Mouse (Mus musculus): Measurements from ENCODE around the gene Gabarap. TPM values are rescaled to one million over a fixed set of nuclear protein-coding genes. Genes with fewer than 3 reads are reported as not detected.
"Not testable (repeated sequence)": the region's sequence is repeated elsewhere in the genome, so short reads cannot be mapped to it uniquely, and the experiment has no call there.

Gene Gabarap
- polyA plus RNA-seq (2015; fragmentation: Nextera tagmentation; extraction: Ambion mirVana), result 459 and 473 TPM in 2 replicates

GRCm38 (mm10) chr11:69990850-69991691 lies at the start of gene Gabarap:
Gene Gabarap, plus strand, starts transcription at chr11:69991143.
- WGBS, result under 1% methylated on average over 39 of the region's 40 CpGs
- Histone ChIP-seq H3K4me2 (peak within 1 kb of the TSS; percentile 85), H3K36me3 (peaks cover 41% of the 10 kb centered on the region), H3K4me3 (replicated peaks) (peak within 1 kb of the TSS; percentile 72), H3K9me3 (no peaks in the 10 kb centered on the region), H3K27ac (peak within 1 kb of the TSS; percentile 97), H3K4me1 (peaks cover 8% of the 10 kb centered on the region), H3K27me3 (replicated peaks) (no peaks in the 10 kb centered on the region), H3K9ac (peak within 1 kb of the TSS; percentile 84)
- peak; percentile 68 for ATAC-seq (ENCODE audit: insufficient read depth, low FRiP score, low read depth)

- Histone ChIP-seq H3K4me2 (0 out of 2 replicates have a peak overlapping the region, but pooled peaks have one; percentile 8), H3K36me3 (peaks cover 4% of the 10 kb centered on the region; the same call in 1 of the 2 replicates), H3K27ac (no peak overlapping the region), H3K9me3 (no peaks in the 10 kb centered on the region), H3K9ac (no peak overlapping the region), H3K4me1 (peaks cover 28% of the 10 kb centered on the region), H3K27me3 (replicated peaks) (no peaks in the 10 kb centered on the region), H3K4me3 (replicated peaks) (no peak overlapping the region)
- no peak for ATAC-seq (ENCODE audit: insufficient read depth, low FRiP score, low read depth)
- 66% methylated on average over 13 of the region's 13 CpGs for WGBS
These were observed 45.7 kb upstream of the Gabarap start for GRCm38 (mm10) chr11:69945216-69945615.

- Histone ChIP-seq H3K4me3 (replicated peaks) (peak overlapping the region; percentile 58), H3K27me3 (replicated peaks) (no peaks in the 10 kb centered on the region), H3K4me2 (peak overlapping the region; percentile 85), H3K4me1 (peaks cover 28% of the 10 kb centered on the region), H3K9me3 (no peaks in the 10 kb centered on the region), H3K27ac (peak overlapping the region; percentile 90), H3K9ac (no peak overlapping the region), H3K36me3 (peaks cover 4% of the 10 kb centered on the region; the same call in 1 of the 2 replicates)
- WGBS, result 84% methylated on average over 18 of the region's 18 CpGs
- ATAC-seq (ENCODE audit: insufficient read depth, low FRiP score, low read depth), result peak; percentile 36; the same call in 1 of the 2 replicates
These were observed 44.7 kb upstream of the Gabarap start for GRCm38 (mm10) chr11:69945997-69946891.

GRCm38 (mm10) chr11:69947337-69948065 lies 43.4 kb upstream of the Gabarap start:
- WGBS, result 5% methylated on average over 29 of the region's 29 CpGs
- Histone ChIP-seq H3K4me1 (peaks cover 28% of the 10 kb centered on the region), H3K9me3 (no peaks in the 10 kb centered on the region), H3K36me3 (peaks cover 4% of the 10 kb centered on the region; the same call in 1 of the 2 replicates), H3K27ac (peak overlapping the region; percentile 90), H3K9ac (peak overlapping the region; percentile 37), H3K27me3 (replicated peaks) (no peaks in the 10 kb centered on the region), H3K4me3 (replicated peaks) (peak overlapping the region; percentile 58), H3K4me2 (peak overlapping the region; percentile 85)
- ATAC-seq (ENCODE audit: insufficient read depth, low FRiP score, low read depth), result peak; percentile 19; the same call in 1 of the 2 replicates

- WGBS, result under 1% methylated on average over 34 of the region's 34 CpGs
- Histone ChIP-seq H3K4me2 (peak within 1 kb of the TSS; percentile 85), H3K4me1 (peaks cover 28% of the 10 kb centered on the region), H3K4me3 (replicated peaks) (peak within 1 kb of the TSS; percentile 58), H3K9ac (peak within 1 kb of the TSS; percentile 37), H3K27ac (peak within 1 kb of the TSS; percentile 90), H3K9me3 (no peaks in the 10 kb centered on the region), H3K27me3 (replicated peaks) (no peaks in the 10 kb centered on the region), H3K36me3 (peaks cover 4% of the 10 kb centered on the region; the same call in 1 of the 2 replicates)
- ATAC-seq (ENCODE audit: insufficient read depth, low FRiP score, low read depth), result peak; percentile 91
These were observed 42.7 kb upstream of the Gabarap start, which contains the start of gene Slc2a4 for GRCm38 (mm10) chr11:69948066-69948762. Gene Slc2a4, minus strand, starts transcription at chr11:69948188.

- peak overlapping the region; percentile 85 for H3K4me2 ChIP-seq
- H3K27ac ChIP-seq, result peak overlapping the region; percentile 77
- H3K4me3 ChIP-seq (replicated peaks), result peak overlapping the region; percentile 58
- WGBS, result 0% methylated on average over 14 of the region's 14 CpGs
- 0 out of 2 replicates have a peak overlapping the region, but pooled peaks have one; percentile 22 for H3K9ac ChIP-seq
- peaks cover 4% of the 10 kb centered on the region; the same call in 1 of the 2 replicates for H3K36me3 ChIP-seq
- no peaks in the 10 kb centered on the region for H3K9me3 ChIP-seq
- H3K4me1 ChIP-seq, result peaks cover 28% of the 10 kb centered on the region
- ATAC-seq (ENCODE audit: insufficient read depth, low FRiP score, low read depth), result peak; percentile 19; the same call in 1 of the 2 replicates
- no peaks in the 10 kb centered on the region for H3K27me3 ChIP-seq (replicated peaks)
These were observed 42.2 kb upstream of the Gabarap start for GRCm38 (mm10) chr11:69948763-69949150.

- no peak for ATAC-seq (ENCODE audit: insufficient read depth, low FRiP score, low read depth)
- Histone ChIP-seq H3K27me3 (replicated peaks) (no peaks in the 10 kb centered on the region), H3K4me3 (replicated peaks) (no peak overlapping the region), H3K27ac (no peak overlapping the region), H3K9me3 (no peaks in the 10 kb centered on the region), H3K4me2 (no peak overlapping the region), H3K9ac (no peak overlapping the region), H3K36me3 (no peaks in the 10 kb centered on the region), H3K4me1 (peaks cover 21% of the 10 kb centered on the region)
- WGBS, result 41% methylated on average over 4 of the region's 4 CpGs
These were observed 40.0 kb upstream of the Gabarap start for GRCm38 (mm10) chr11:69950807-69951459.

GRCm38 (mm10) chr11:69952274-69952673 lies 38.7 kb upstream of the Gabarap start:
- Histone ChIP-seq H3K4me1 (peaks cover 14% of the 10 kb centered on the region), H3K4me3 (replicated peaks) (no peak overlapping the region), H3K27ac (no peak overlapping the region), H3K36me3 (no peaks in the 10 kb centered on the region), H3K9me3 (no peaks in the 10 kb centered on the region), H3K9ac (no peak overlapping the region), H3K4me2 (no peak overlapping the region), H3K27me3 (replicated peaks) (no peaks in the 10 kb centered on the region)
- 41% methylated on average over 1 of the region's 1 CpGs for WGBS
- ATAC-seq (ENCODE audit: insufficient read depth, low FRiP score, low read depth), result no peak

- H3K4me1 ChIP-seq, result peaks cover 4% of the 10 kb centered on the region
- no peaks in the 10 kb centered on the region for H3K36me3 ChIP-seq
- ATAC-seq (ENCODE audit: insufficient read depth, low FRiP score, low read depth), result no peak
- no peak overlapping the region for H3K4me2 ChIP-seq
- no peak overlapping the region for H3K4me3 ChIP-seq (replicated peaks)
- 0 out of 2 replicates have a peak overlapping the region, but pooled peaks have one; percentile 40 for H3K27ac ChIP-seq
- H3K9me3 ChIP-seq, result no peaks in the 10 kb centered on the region
- H3K27me3 ChIP-seq (replicated peaks), result no peaks in the 10 kb centered on the region
- H3K9ac ChIP-seq, result no peak overlapping the region
- WGBS, result 31% methylated on average over 11 of the region's 11 CpGs
These were observed 37.6 kb upstream of the Gabarap start for GRCm38 (mm10) chr11:69953267-69953915.

GRCm38 (mm10) chr11:69955618-69956017 lies 35.3 kb upstream of the Gabarap start:
- H3K27ac ChIP-seq; H3K4me1 ChIP-seq; H3K9ac ChIP-seq; H3K27me3 ChIP-seq (replicated peaks); H3K4me3 ChIP-seq (replicated peaks); H3K9me3 ChIP-seq; H3K36me3 ChIP-seq; ATAC-seq (ENCODE audit: insufficient read depth, low FRiP score, low read depth); H3K4me2 ChIP-seq: not testable (repeated sequence)
- 78% methylated on average over 4 of the region's 4 CpGs for WGBS

Measured in stomach, embryonic 15.5 days (tissue).